Mouse (Mus musculus) gastrocnemius, postnatal 25 days (tissue): Measurements from ENCODE around the gene Tmem19. TPM values are rescaled to one million over a fixed set of nuclear protein-coding genes. Genes with fewer than 3 reads are reported as not detected.
"Not testable (repeated sequence)": the region's sequence is repeated elsewhere in the genome, so short reads cannot be mapped to it uniquely, and the experiment has no call there.

Experiments
- DNase-seq: peaks from one replicate; pipeline ENCODE4 v3.0.0; 2022
- total RNA-seq, 2 experiments: library from RNA; stranded (reverse); gene quantifications; 1 replicate in 1 of 2; 2 replicates in 1 of 2; pipeline ENCODE4 v1.2.3; 2021

The Tmem19 gene
- total RNA-seq, 2 experiments from 2014 or later, result 8.8 to 14.9 TPM

DNA sequence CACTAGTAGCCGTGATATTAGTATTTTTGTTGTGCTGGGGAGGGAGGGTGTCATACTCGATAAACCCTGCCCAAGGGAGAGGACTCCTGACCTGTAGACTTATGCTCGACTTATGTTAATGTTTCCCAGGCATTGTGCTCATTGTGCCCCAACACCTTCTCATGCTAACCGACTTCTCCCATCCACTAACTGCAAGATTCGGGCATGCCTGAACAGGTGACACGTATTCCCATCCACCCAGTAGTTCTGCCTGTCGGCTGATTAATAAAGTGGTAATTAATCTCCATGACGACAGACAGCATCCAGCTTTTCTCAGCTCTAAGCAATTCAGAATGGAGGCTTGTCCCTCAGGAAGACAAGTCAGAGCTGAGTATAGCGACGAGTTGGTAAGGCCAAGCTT lies 13.3 kb downstream of the Tmem19 start:
- no peak for DNase-seq

- DNase-seq, result no peak
Measured at GRCm38 (mm10) chr10:115348131-115348530, 14.2 kb downstream of the Tmem19 start.

DNA sequence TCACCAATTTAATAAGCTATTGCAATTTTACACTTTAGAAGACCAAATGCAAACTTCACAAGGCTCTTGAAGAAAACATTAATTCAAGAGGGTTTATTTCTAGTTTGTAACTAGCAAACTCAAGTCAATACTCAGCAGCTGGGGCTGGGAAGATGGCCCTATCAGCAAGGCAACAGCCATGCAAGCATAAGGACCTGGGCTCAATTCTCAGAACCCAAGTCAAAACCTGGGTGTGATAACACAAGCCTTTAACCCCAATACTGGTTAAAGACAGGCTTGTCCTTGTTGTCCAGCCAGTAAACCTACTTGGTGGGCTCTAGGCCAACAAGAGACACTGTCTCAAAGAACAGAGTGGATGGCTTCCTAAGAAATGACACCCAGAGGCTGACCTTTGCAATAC lies 15.9 kb downstream of the Tmem19 start:
- DNase-seq, result no peak

- DNase-seq, result no peak
Measured at GRCm38 (mm10) chr10:115342771-115343425, 19.4 kb downstream of the Tmem19 start.

DNA sequence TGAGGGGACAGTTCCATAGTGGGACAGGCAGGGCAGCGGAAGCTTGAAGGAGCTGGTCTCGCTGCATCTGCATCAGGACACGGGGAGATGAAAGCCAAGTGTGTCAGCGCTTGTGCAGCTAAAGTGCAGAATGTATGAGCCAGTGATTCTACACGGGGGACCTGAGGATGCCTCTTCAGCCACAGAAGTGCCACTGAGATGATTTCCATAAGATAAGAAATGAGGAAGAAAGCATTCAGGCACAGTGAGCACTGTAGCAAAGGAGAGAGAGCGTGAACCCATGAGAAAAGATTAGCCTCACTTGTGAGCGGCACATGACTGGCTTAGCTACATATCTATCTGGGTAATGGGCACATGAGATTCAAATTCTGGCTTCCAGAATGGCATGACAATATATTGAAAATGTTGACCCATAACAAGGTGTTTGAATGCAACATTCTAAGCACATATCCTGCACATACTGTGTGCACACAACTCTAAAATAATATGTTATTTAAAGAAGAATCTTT lies 22.4 kb downstream of the Tmem19 start:
- no peak for DNase-seq

DNA sequence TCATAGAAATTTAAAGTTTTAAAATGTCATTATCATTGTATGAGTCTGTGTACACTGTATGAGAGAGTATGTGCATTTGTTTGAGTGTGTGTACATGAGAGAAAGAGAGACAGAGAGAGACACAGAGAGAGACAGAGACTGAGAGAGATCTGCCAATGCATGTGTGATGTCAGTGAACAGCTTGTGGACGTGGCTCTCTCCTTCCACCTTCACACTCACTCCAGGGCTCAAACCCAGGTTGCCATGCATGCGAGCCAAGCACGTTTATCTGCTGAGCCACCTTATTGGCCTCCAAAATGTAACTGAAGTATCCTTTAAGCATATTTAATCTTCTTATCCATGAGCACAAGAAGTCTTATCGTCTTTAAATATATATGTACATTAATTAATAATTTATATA lies 25.4 kb downstream of the Tmem19 start:
- no peak for DNase-seq

DNA sequence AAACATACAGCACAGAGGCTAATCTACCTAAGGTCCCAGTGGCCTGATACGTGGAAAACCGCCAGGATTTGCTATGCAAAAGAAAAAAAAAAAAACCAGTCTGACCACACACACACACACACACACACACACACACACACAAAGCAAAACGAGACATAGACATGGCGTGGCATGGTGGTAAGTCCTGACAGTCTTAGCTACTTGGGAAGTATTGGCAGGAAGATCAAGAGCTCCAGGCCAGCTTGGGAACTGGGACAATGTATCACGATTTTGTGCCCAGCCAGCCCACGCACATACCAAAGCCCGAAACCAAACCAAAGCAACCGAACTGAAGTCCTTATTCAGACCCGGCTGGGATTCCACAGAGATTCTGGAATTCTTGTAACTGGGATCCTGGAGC lies 28.8 kb downstream of the Tmem19 start:
- DNase-seq, result peak; percentile 38

DNA sequence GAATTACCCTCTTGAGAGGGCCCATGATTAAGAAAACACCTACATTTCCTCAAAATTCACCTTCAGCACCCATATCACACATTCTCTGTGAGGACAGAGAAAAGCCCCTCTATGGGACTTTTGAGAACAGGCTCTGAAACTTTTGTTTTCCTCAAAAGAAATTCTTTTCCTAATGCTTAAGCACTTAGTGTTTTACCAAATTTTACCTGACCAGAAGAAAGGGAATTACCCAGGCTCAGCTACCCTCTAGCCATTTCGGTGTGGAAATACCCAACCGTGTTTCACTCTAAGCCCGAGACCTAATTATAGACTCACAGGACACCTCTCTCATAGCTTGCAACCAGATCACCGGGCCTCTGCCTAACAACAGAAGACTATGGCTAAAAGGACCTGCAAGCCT lies 29.3 kb downstream of the Tmem19 start:
- DNase-seq, result no peak

DNA sequence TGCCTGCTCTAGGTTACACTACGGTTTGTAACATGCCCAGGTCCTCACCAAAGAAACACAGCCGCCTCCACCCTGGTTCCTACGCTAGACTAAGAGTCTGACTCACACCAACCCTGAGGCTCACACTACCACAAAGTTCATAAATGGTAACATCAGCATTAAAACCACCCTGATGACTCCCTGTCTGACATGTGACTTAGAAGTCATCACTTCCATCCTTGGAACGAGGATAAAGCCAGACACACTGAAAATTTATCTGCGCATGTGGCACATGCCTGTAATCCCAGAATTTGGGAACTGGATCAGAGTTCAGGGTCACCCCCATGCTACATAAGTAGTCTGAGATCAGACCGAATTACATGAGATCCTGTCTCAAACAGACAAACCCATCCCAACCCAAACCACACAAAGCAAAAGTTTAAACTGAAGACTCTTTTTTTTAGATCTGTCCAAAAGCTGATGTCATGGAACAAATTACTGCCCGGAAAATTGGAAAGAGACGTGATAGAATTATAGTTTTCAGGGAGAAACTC lies 29.8 kb downstream of the Tmem19 start:
- DNase-seq, result peak; percentile 26

GRCm38 (mm10) chr10:115329010-115329530 lies 33.2 kb downstream of the Tmem19 start:
- peak; percentile 1 for DNase-seq

GRCm38 (mm10) chr10:115328514-115328913 lies 33.8 kb downstream of the Tmem19 start:
- DNase-seq, result peak; percentile 73

- peak; percentile 32 for DNase-seq
Measured at GRCm38 (mm10) chr10:115323295-115323694, 39.0 kb downstream of the Tmem19 start.

DNA sequence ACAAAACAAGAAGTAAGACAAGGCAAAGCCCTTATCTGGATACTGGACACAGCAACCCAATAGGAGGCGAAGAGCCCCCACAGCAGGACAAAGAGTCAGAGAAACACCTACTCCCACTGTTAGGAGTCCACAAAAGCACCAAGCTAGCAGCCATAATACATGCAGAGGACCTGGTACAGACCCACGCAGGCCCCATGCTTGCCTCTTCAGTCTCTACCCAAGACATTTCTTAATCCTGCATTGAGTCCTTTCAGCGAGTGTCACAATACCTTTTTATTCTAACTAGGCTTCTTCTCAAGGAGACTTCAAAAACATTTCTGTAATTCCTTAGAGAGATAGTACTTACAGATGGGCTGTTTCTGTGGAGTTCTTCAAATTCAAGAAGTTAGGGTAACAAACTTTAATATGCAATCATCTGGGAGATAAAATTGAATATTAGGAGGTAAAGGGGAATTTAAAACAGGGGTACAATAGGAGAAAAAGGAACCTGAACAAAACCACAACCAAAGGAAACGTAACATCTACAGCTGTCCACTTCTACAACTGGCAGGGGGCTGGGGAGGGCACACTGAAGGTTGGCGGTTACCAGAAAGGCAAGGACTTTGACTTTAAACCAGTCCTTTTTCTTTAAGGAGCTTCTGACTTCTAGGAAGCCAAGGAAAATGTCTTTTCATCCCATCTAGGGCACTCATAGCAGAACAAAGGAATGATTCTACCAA lies 40.8 kb downstream of the Tmem19 start:
- DNase-seq, result no peak

GRCm38 (mm10) chr10:115318388-115318787 lies 43.9 kb downstream of the Tmem19 start:
- not testable (repeated sequence) for DNase-seq

GRCm38 (mm10) chr10:115316313-115316712 lies 46.0 kb downstream of the Tmem19 start:
- no peak for DNase-seq

DNA sequence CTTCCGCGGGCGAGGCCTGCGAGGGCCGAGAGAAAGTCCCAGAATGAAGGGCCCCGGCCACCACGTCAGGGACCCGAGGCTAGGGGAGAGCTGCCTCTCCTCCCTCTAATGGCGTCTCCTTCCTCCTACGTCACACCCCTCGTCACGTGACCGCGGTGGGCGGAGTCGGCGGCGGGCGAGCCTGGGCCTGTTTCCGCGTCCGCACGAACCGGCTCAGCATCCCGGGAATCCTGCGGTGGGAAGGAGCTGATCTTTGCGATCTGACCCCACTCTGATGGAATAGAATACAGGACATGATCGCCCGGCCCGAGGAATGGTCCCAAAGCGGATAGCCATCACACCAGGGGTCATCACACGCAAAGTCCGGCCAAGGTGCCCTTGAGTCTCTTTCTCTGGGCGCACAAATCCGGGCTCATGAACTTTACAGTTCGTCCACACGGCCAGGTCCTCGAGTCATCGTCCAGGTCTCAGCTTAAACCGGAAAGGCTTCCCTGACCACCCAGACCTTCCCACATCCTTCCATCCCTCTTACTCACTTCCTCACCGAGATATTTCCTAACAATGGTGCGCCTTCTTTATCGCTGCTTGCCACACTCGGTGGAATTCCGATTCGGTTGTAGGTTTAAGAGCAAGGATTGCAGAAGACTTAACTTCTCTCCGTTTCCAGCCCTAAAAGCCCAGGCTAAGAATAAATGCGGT lies 46.7 kb downstream of the Tmem19 start, which contains the start of gene Rab21:
TSS of gene Rab21 (minus strand) at position 122 of the 699 bp plus-strand sequence.
- DNase-seq, result peak; percentile 95

DNA sequence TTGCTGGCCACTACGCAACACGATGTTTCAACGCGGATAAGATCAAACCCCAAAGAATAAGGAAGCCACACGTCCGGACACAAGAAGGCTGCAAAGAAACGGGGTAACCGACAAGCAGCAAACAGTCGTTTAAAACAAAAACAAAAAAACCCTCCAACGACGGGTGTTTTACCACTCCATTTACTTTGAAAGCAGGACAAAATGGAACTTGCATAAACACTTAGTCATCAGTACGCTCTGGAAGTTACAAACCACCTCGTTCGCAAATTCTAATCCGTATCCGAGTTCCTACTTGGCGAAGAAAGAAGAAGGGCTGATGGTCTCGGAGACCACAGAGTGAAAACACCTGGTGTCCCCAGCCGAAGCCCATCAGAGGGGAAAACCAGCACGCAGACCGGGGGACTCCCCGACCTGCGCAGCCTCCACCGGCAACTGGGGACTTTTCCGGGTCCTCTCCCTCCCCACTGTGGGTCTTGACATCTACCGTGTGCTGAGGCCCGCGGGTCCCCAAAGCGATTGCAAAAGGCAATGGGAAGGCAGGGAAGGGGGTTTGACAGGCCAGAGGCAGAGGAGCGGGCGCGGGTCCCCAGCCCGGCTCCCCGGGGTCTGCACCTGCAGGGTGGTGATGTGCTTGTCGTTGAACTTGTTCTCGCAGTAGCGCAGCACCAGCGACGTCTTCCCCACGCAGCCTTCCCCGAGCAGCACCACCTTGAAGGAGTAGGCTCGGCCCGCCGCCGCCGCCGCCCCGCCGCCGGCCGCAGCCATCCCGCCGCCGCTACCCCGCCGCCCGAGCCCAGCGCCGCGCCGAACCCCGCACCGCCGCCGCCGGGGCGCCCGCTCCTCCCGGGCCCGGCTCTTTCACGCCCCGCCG lies 47.5 kb downstream of the Tmem19 start:
- DNase-seq, result peak; percentile 38

DNA sequence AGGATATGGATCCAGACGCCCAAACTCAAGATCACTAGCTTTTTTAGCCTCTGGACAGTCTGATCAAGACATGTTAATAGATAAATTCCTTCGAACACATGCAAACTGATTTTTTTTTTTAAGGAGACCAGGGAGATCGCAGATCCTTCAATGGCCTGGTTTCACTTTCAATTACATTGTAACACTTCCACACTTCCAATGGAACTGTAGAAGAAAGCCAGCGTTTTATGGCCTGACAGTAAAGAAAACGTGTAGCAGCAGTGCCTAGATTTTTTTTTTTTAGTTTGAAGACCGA lies 48.1 kb downstream of the Tmem19 start:
- no peak for DNase-seq

- DNase-seq, result no peak
Measured at GRCm38 (mm10) chr10:115313641-115314286, 48.5 kb downstream of the Tmem19 start.

- no peak for DNase-seq
Measured at GRCm38 (mm10) chr10:115312732-115313131, 49.6 kb downstream of the Tmem19 start.

- DNase-seq, result no peak
Measured at GRCm38 (mm10) chr10:115312194-115312593, 50.1 kb downstream of the Tmem19 start.
